Mouse (Mus musculus) splenic B cell, adult 2 months (primary cell): Measurements from ENCODE around the gene Dnph1.

Source experiments
- DNase-seq: peaks from one replicate; pipeline ENCODE4 v3.0.0-alpha.2; 2011; ENCODE audit warnings: low read depth, low spot score
- H3K27me3 ChIP-seq: 2 replicates; pipeline ENCODE4 v1.6.1; 2012; ENCODE audit warnings: mild to moderate bottlenecking, low read length, moderate library complexity, mixed read lengths; ENCODE audit not compliant: control insufficient read depth, poor library complexity, insufficient read depth, severe bottlenecking
- H3K36me3 ChIP-seq: 2 replicates; pipeline ENCODE4 v1.6.1; 2012; ENCODE audit warnings: mild to moderate bottlenecking, low read length, moderate library complexity, mixed read lengths; ENCODE audit not compliant: control insufficient read depth, poor library complexity, insufficient read depth, severe bottlenecking

The Dnph1 gene

DNA sequence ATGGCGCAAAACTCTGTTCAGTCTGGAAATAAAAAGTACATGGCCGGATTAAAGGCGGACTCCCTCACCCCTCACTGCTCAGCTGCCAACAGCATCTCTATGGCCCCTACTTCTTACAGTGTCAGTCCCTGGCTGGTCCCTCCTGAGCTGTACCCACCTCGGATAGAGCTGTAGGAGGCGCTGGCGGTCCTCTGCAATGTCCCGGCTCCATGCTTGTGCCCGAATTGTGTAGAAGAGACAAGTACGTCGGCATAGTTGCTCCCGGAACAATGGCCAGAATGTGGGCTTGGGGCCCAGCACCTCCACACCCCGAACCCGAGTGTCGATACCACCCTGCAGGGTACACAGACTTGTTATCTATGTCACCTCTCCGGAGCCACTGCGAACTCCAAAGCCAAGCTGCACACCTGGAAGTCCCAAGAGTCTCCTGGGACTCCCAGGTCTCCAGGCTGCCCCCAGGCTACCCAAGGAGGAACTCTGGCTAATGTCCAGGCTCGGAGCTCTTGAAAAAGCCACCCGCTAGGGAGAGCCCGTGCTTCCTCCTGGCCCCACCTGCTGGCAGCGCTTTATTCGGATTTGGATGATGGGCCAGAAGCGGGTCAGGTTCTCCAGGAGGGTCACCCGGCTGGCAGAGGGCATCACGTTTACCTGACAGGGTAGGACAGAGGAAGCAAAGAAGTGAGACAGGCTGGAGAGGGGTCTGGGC lies 25.6 kb downstream of the Dnph1 start:
- DNase-seq = no peak
- Histone ChIP-seq H3K27me3 (no peaks in the 10 kb centered on the region), H3K36me3 (no peaks in the 10 kb centered on the region)

- Histone ChIP-seq H3K36me3 (no peaks in the 10 kb centered on the region), H3K27me3 (no peaks in the 10 kb centered on the region)
- DNase-seq = no peak
These were observed 28.6 kb downstream of the Dnph1 start for GRCm38 (mm10) chr17:46525065-46525464.

- peak; percentile 74 for DNase-seq
- H3K27me3 ChIP-seq = no peaks in the 10 kb centered on the region
- no peaks in the 10 kb centered on the region for H3K36me3 ChIP-seq
These were observed 29.2 kb downstream of the Dnph1 start for GRCm38 (mm10) chr17:46525579-46526307.

GRCm38 (mm10) chr17:46543661-46544060 lies 47.1 kb downstream of the Dnph1 start:
- H3K27me3 ChIP-seq = no peaks in the 10 kb centered on the region
- no peak for DNase-seq
- H3K36me3 ChIP-seq = no peaks in the 10 kb centered on the region; the same call in 1 of the 2 replicates

- no peaks in the 10 kb centered on the region; the same call in 1 of the 2 replicates for H3K36me3 ChIP-seq
- no peaks in the 10 kb centered on the region for H3K27me3 ChIP-seq
- DNase-seq = peak; percentile 56
These were observed 49.5 kb downstream of the Dnph1 start, which contains the start of gene Cul9 for GRCm38 (mm10) chr17:46545813-46546564. Gene Cul9 (minus strand): TSS chr17:46546388.

- no peak for DNase-seq
- H3K36me3 ChIP-seq = no peaks in the 10 kb centered on the region; the same call in 1 of the 2 replicates
- H3K27me3 ChIP-seq = no peaks in the 10 kb centered on the region
These were observed 50.1 kb downstream of the Dnph1 start for GRCm38 (mm10) chr17:46546591-46546990.

GRCm38 (mm10) chr17:46546995-46547394 lies 50.5 kb downstream of the Dnph1 start:
- no peaks in the 10 kb centered on the region; the same call in 1 of the 2 replicates for H3K36me3 ChIP-seq
- H3K27me3 ChIP-seq = no peaks in the 10 kb centered on the region
- DNase-seq = no peak

- H3K27me3 ChIP-seq = no peaks in the 10 kb centered on the region
- no peaks in the 10 kb centered on the region; the same call in 1 of the 2 replicates for H3K36me3 ChIP-seq
- DNase-seq = no peak
These were observed 51.4 kb downstream of the Dnph1 start for GRCm38 (mm10) chr17:46547923-46548322.

DNA sequence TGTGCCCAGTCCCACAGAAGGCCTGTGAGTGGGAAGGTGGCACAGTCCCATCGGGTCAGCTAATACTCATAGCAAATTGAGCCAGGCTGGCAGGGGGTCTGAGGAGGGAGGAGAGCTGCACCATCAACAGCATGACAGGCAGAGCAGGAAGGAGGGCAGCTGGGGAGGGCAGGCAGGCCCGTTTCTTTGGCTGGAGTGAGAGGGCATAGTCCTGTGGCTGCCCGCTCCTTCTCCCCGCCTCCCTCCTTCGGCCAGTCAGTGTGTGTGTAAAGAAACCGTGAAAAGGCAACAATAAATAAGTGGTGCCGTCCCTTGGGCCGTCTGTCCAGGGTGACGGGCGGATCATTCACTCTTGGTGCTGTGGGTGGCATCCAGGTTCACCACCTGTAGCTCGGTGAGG lies 52.2 kb downstream of the Dnph1 start:
- H3K36me3 ChIP-seq = no peaks in the 10 kb centered on the region; the same call in 1 of the 2 replicates
- H3K27me3 ChIP-seq = no peaks in the 10 kb centered on the region
- DNase-seq = no peak

DNA sequence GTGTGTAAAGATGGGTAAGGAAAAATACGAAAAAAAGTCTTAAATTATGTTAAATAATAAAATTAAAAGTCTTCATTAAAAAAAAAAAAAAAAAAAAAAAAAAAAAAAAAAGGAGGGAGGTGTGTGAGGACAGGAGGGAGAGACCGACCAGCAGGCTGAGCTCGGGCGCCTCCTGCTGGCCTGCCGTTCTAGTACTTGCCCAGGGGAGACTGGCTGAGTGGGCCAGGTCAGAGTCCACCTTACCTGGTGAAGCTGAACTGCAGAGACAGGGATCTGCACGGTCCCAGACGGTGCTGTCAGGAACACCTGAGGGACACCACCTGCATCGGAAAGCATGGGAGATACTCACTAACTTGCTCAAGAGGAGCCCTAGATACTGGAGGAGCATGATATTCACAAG lies 52.7 kb downstream of the Dnph1 start:
- peak; percentile 73 for DNase-seq

More for the DNA sequence above, 52.7 kb downstream of the Dnph1 start:
- Histone ChIP-seq H3K27me3 (no peaks in the 10 kb centered on the region), H3K36me3 (no peaks in the 10 kb centered on the region; the same call in 1 of the 2 replicates)
